Mouse (Mus musculus): ENCODE measurements at regions not wholly inside any gene's neighbourhood (a gene's known extent, or its start where the extent isn't known, plus 50 kb on each side); places are given as distances from the start of the nearest gene placed in this dataset.

DNA sequence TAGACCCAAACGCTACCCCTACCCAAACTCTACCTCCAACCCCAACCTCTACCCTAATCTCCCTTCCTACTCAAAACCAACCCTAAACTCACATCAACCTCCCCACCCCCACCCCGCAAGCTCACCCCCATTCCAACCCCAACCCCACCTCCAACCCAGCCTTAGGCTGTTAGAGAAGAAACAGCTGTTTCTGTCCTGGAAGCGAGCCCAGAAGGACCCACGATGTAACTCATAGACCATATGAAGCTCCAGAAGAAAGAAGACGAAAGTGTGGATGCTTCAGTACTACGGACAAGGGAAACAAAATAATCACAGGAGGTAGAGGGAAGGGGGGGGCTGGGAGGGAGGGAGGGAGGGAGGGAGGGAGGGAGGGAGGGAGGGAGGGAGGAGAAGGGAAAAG is 58.4 kb downstream of the Sox11 start:
- intact Hi-C loops (cut with DNase I), result no loop called here
- DNase-seq (ENCODE audit: low spot score in 2 of 2), result no peak

DNA sequence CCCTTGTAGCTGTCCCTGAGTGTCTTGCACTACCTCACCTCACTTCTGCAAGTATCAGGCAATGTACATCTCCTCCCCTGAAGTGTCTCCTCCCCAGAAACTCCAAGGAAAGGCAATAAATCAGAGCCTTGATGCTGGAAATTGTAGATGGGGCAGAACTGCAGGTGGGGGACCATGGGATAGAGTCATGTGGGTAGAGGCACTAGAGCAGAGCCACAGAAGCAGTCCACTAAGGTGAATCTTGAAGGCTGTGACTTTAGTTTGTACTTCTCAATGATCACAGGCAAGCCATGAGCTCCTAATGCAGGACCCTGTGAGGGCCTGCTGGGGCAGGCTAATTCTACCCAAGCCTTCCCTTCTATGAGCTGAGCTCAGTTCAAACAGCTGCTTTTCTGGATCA is 80.4 kb downstream of the Sox11 start:
- no peak for DNase-seq (ENCODE audit: low spot score in 2 of 2)
- intact Hi-C loops (cut with DNase I), result no loop called here

DNA sequence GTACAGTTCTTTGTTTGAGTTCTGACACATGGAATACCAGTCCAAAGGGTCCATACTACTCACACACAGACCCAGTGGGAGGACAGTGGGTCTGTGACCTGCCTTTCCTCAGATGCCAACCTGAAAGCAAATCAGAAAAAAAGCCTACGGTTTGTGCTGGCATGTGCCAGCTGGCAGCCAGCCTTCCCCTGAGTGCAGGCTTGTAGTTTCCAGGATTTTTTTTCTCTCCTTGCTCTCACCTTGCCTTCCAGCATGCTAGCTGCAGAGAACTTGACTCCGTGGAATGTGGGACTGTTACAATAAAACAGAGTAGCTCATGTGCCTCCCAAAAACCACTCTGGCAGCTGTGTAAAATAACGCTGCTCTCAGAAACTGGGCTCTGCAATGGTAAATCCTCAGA is 88.2 kb downstream of the Sox11 start:
- intact Hi-C loops (cut with DNase I), result no loop called here
- DNase-seq (ENCODE audit: low spot score in 2 of 2), result no peak

DNA sequence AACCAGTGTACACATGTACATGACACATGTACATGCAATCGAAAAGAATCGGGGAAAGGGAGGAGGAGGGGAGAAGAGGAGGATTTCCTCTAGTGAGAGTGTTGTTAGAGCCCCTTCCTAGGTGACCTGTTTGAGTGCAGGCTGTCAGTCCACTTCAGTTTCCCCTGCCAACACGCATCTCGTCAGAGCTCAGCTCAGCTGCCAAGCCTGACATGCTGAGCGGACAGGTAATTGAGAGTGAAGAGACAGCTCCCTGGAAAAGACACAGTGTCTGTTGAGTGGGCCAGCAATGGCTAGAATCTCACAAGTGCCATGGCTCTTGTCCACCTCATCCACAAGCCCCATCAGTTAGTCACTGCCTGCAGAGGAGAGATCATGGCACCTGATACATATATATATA is 90.9 kb downstream of the Sox11 start:
- no peak for DNase-seq (ENCODE audit: low spot score in 2 of 2)
- intact Hi-C loops (cut with DNase I), result no loop called here

DNA sequence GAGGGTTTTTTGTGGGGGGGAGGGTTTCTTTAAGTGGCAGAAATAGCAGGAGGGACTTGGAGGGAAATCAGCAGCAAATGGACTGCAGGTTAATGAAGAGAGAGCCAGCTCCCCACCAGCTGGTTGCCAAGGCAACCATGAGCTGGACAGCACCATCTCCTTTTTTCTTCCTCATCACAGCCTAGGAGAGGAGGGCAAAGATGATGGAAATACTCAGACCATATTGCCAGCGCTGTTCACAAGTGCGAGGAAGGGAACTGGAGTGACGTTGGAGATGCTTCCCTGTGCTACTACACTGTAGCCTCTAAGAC is 93.9 kb downstream of the Sox11 start:
- DNase-seq (ENCODE audit: low spot score in 2 of 2), result peak; percentile 30 to 46
- intact Hi-C loops (cut with DNase I), result no loop called here

DNA sequence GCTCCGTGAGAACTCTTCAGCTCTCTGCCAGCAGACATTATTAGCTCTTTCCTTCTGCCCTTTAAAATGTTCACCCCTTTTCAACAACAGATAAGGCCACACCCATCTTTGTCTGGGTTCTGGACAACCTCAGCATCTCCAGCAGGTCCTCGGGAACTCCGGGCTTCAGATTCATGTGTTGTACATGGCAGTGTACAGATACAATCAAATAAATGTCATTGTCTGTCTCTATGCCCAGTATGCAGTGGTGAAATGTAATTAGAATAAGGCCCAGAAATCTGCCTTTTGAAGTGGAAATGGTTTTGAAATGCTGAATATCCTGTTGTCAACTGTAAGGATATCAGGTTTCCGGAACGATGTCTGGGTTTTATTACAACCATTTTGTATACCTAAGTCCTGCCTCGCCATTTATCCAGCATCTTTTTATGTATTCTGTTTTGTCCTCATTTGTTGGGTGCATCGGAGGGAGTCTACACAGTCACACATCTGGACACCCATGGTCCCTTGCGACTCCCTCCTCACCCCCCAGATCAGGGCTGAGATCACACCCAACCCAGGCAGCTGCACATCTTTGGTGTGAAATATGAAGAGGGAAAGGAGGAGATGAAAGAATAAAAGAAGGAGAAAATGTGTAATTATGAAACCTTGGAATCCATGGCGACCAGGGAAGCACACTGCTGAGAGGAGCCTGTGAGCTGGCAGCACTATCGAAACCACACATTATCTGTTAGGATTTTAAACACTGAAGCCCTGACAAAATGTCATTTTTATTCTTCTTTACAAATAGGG is 94.4 kb downstream of the Sox11 start:
- peak; percentile 13 to 41 for DNase-seq (ENCODE audit: low spot score in 2 of 2)
- intact Hi-C loops (cut with DNase I), result no loop called here

DNA sequence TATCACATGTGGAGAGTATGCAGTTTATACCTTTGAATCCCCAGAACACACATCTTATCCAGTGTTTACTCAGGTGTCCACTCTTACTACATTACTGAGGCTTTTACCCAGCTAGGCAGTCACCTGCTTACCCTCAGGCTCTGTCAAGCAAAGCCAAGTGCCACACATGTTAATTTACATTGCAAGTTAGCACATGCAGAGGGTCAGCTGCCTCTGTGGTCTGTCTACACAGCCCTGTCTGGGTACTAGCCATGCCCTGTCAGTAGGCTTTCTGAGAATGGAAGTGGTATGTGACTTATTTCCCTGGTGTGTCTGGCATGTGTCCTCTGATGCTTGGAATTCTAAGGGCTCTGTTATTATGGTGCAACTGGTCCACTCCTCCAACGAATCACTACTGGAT is 106.6 kb downstream of the Sox11 start:
- no peak for DNase-seq (ENCODE audit: low spot score in 2 of 2)
- intact Hi-C loops (cut with DNase I), result no loop called here

DNA sequence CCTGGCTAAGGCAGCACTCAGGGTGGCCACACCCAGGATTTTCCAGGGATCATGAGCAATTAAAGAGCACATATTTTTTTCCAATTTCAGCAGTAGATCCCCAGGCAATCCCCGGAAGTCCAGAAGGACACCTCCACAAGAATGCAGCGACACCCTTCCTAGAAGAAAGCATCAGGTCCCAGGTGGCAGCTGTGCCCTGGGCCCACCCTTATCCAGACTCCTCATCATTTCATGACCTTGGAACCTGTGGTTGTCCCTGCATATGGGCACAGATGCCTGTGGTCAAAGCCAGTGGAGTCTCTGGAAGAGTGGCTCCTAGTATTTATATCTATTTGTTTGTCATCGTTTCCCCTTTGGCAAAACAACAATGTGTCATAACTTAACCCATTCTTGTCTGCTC is 120.8 kb downstream of the Sox11 start:
- intact Hi-C loops (cut with DNase I), result no loop called here
- no peak for DNase-seq (ENCODE audit: low spot score in 2 of 2)

DNA sequence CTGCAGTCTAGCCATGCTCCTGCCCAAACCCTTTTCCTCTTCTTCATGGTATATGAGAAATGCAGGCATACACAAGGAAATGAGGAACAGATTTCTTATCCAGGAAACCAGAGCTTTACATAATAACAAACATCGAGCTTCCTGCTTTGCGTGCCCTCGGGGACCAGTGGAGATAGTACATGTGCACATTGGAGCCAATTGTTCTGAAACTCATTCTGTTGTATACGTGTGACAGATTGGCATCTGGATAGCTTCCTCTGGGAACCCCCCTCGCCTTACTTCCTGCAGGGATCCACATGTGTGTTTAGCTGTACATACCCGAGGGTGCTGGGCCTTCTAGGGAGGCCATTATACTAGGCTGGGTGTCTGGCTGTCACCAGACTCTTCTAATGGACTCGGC is 141.2 kb downstream of the Sox11 start:
- intact Hi-C loops (cut with DNase I), result no loop called here
- no peak for DNase-seq (ENCODE audit: low spot score in 2 of 2)

DNA sequence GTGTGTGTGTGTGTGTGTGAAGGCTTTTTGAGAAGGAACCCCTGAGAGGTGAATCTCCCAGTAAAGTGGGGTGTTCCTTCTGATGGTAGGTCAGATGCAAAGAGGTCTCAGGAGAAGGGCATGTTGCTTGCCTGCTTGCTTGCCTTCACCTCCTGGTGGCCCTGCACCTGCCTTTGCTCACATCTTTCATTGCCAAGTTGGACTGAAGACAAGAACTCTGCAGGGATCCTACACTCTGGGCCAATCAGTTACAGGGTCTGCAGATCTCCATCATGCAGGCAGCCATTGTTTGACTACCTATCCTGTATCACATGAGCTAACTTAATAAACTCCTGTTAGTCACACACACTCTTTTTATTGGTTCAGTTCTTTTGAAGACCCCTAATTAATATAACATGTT is 148.4 kb downstream of the Sox11 start:
- intact Hi-C loops (cut with DNase I), result no loop called here
- DNase-seq (ENCODE audit: low spot score in 2 of 2), result no peak

DNA sequence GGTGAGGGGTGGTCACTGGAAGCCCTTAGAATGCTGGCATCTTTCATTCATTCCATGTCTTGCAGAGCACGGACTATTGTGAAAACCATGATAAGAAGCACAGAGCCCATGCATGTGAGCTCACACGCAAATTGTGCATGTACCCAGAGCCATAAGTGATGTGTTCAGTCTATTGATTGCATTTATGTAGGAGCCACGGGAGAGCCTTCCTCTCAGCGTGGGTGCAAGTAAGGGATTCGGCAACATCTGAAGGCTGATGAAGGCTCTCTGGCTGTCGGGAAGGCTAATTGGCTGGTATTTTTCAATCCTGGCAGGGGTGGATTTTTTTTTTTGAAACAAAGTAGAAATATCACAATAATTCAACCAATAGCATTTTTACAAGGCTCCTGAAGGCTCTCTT is 150.5 kb downstream of the Sox11 start:
- no peak for DNase-seq (ENCODE audit: low spot score in 2 of 2)
- intact Hi-C loops (cut with DNase I), result no loop called here

DNA sequence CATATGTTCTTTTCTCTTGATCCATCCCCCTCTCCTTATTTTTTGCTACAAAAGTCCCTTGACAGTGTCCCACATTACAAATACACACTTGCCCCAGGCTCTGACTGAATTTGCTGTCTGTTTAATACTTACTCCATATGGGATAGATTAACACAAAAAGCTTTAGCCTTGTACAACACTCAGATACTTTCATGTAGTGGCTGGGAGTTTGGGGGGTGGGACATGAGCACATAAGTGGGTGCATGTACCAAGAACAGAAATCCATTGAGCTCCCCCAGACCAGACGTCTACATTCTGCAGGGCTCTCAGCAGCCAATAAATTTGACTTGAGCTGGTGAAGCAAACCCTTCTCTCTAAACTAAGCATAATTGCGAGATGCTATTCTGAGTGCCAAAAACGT is 154.9 kb downstream of the Sox11 start:
- intact Hi-C loops (cut with DNase I), result no loop called here

DNA sequence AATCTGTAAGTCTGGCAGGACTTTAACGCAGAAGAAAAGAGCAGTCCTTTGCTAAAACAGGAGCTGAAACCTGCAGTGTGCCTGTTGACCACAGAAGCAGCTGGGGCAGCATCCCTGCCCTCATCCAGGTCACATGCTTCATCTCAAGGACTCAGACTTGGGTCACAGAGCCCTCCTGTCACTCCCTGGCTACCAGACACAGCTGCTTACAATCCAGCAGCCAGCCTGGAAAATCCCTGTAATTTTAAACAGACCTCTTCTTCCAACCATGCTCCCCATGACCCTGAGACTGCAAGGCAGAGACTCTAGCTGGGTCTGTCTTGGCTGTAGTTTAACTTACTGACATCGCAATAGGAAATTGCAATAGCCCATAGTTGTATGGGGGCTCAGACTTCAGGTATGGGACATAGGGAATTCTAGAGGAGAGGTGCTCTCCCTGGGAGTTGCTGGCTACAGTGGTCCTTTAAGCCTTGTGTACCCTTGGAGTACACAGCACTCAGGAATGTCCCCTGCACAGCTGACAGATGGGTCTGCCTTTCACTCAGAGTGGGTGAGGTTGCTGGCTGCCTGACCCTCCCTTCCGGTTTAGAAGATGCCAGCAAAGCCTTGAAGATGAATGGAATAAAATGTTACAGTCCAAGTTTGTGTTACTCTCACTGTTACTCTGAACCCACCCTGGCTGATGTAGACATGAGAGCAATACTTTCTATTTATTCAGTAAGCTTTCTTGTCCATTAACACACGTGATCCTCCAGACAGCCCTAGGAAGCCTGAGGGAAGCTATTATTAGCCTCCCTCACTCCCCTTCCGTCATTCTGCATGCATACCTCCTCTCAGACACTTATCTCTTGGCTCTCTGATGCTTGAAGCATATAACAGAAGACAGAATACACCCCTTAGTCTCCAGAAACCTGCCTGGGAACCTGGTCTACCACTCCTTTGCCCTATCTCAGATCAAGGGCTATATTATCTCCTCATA is 159.7 kb downstream of the Sox11 start:
- intact Hi-C loops (cut with DNase I), result no loop called here
- DNase-seq (ENCODE audit: low spot score in 2 of 2), result no peak

More for the DNA sequence above, 154.9 kb downstream of the Sox11 start:
- no peak for DNase-seq (ENCODE audit: low spot score in 2 of 2)

DNA sequence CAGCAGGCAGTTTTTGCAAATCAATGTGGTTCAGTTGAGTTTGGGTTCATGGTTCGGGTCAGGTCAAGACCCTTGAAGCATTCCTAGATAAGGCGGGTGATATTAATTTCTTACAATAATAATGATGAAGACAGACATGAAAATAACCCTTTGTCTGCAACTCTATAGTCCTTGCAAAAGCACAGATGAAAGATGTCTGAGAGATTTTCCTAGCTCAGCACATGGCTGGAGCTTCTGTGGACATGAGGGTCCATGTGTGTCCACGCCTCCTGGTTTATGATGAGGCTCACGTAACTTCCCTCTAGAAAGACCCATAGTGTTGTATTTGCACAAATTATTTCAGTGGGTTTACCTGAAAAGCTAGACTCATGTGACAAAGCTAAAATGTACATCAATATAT is 168.8 kb downstream of the Sox11 start:
- no peak for DNase-seq (ENCODE audit: low spot score in 2 of 2)
- intact Hi-C loops (cut with DNase I), result no loop called here

DNA sequence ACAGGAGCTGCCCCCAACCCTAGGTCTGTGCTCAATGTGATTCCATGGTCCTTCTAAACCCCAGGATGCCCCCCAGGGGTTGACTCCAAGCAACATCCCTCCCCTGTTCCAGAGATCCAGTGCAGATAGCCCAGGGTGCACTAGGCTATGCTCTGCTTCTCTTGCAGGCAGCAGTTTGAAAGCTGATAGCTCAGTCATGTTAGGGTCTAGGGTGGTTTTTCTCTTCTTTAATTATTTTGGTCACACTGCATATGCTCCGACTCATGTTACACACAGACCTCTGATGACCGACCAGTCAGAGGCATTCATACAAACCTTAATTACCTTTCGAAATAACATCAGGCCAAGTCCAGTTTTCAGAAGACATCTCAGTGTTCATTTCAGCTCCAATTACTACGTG is 169.2 kb downstream of the Sox11 start:
- DNase-seq (ENCODE audit: low spot score in 2 of 2), result no peak
- intact Hi-C loops (cut with DNase I), result no loop called here

DNA sequence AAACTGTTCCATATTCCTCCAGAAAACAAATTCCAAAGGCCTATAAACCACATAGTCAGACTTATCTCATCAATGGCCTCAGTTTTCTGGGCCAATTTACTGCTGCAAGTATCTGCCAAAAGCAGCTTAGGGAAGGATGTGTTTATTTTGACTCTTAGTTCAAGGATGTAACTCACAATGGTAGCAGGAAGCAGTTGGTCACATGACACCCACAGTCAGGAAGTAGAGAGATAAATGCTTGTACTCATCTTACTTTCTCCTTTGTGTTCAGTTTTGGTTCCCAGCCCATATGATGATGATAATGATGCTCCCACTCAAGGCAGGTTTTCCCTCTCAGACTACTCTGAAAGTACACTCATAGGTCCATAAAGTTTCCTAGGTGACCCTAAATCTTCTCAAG is 170.8 kb downstream of the Sox11 start:
- intact Hi-C loops (cut with DNase I), result no loop called here
- DNase-seq (ENCODE audit: low spot score in 2 of 2), result no peak

DNA sequence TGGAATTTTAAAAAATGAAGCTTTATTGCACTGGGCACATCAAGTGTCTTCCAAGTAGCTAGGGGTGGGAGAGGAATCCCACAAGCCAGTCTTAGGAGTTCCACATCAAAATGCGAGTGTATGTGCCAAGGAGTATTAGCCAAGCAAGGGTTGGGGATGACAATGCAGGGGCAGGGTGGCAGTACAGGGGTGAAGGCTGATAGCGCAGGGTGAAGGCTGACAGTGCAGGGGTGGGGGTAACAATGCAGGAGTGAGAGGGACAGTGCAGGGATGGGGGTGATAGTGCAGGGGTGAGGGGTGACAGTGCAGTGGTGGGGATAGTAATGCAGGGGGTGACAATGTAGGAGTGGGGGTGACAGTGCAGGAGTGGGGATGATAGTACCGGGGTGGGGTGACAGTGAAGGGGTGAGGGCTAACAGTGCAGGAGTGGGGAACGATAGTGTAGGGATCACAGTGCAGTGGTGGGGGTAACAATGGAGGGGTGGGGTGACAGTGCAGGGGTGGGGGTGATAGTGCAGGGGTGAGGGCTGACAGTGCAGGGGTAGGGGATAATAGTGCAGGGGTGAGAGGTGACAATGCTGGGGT is 177.4 kb downstream of the Sox11 start:
- intact Hi-C loops (cut with DNase I), result no loop called here
- no peak for DNase-seq (ENCODE audit: low spot score in 2 of 2)

DNA sequence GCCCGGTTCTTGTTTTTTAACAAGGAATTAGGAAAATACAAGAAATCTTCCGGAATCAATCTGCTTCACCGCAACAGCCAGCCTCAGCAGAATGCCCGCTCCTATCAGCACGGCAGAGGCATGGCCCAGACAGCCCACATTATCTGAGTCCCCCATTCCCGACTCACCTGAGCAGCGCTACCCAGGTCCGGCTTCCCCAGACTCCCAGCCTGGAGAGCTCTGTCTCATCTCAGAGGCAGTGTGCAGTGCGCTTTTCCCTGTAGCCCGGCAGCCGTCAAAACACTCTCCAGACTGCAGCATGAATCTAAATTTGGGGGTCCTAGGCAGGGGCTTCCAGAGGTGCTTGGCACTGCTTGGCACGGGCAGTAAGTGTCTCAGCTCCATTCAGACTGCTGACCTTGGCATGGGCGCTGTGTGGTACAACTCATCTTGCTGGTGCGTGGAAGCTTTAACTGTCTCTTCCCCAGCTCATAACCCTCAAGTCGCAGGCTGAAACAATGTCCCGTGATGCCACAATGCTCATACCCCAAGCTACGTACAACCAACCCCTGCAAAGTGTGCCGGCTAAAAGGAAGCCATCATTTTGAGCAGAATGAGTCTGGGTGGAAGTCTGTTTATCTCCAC is 182.2 kb downstream of the Sox11 start:
- intact Hi-C loops (cut with DNase I), result no loop called here
- peak; percentile 54 to 64 for DNase-seq (ENCODE audit: low spot score in 2 of 2)

DNA sequence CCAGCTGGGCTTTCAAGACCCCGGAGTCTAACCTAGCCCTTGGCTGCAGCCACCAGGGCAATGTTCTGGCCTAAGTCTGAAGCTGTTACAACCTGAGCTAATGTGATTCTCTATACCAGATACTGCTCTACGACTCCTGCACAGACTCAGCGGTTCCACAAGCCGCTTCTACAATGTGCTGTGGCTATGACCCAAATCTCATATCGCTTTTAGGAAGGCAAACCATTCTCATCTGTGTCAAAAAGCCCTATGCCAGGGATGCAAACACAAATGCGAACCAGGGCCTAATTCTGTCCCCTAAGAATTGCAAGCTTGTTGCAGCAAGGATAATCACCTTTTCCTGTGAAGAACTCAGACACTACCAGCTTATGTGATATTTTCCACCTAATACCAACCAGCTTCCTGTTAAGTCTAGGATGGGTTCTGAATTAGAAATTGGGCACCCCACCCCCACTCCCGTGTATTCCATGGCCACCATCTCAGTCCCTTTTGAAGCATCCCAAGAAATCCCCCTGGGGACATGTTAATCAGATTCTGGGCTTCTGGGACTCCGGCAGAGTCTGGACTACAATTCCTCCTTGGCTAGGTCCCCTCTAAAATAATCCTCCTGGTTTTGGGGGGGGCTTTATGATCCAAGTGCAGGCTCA is 182.8 kb downstream of the Sox11 start:
- intact Hi-C loops (cut with DNase I), result loop anchor here (2.0 kb wide), 1 partner anchor 179 kb away; no protein-coding TSS in a partner anchor

More for the DNA sequence above, 182.8 kb downstream of the Sox11 start:
- peak; percentile 43 to 47 for DNase-seq (ENCODE audit: low spot score in 2 of 2)
